Mouse (Mus musculus): ENCODE measurements around the gene Dcaf7.

GRCm38 (mm10) chr11:106025774-106026173 is 10.9 kb upstream of the Dcaf7 start:
- TF ChIP-seq POLR2A (IDR thresholded peaks at IDR 0.05; ENCODE audit: low read depth, low read length) (no peak), CTCF (IDR thresholded peaks at IDR 0.05; ENCODE audit: borderline replicate concordance, insufficient read depth, low read length) (no peak)
